Mouse (Mus musculus) myocyte (in vitro differentiated cells): Measurements from ENCODE around the gene Dusp8.

ENCODE experiments used
- POLR2A ChIP-seq: IDR thresholded peaks from one replicate; pipeline ENCODE4 v1.6.1; 2011; ENCODE audit warnings: low read depth, mild to moderate bottlenecking, control low read depth, moderate library complexity; ENCODE audit not compliant: insufficient read length
- USF1 ChIP-seq: IDR thresholded peaks from one replicate; pipeline ENCODE4 v1.6.1; 2011; ENCODE audit warnings: low read depth, mild to moderate bottlenecking, control low read depth, moderate library complexity

GRCm38 (mm10) chr7:142077138-142077537, 18.5 kb downstream of the Dusp8 start:
- TF ChIP-seq POLR2A = no peak
- TF ChIP-seq USF1 = no peak
